Mouse (Mus musculus) frontal cortex, postnatal 10 days (tissue): Measurements from ENCODE around the gene Blmh.
"Not testable (repeated sequence)": the region's sequence is repeated elsewhere in the genome, so short reads cannot be mapped to it uniquely, and the experiment has no call there.

ENCODE experiments used
- DNase-seq, 2 experiments: peaks; one replicate each; pipeline ENCODE4 v3.0.0; 2022; ENCODE audit warnings: low spot score in 2 of 2, mixed read lengths in 1 of 2

Gene Blmh

DNA sequence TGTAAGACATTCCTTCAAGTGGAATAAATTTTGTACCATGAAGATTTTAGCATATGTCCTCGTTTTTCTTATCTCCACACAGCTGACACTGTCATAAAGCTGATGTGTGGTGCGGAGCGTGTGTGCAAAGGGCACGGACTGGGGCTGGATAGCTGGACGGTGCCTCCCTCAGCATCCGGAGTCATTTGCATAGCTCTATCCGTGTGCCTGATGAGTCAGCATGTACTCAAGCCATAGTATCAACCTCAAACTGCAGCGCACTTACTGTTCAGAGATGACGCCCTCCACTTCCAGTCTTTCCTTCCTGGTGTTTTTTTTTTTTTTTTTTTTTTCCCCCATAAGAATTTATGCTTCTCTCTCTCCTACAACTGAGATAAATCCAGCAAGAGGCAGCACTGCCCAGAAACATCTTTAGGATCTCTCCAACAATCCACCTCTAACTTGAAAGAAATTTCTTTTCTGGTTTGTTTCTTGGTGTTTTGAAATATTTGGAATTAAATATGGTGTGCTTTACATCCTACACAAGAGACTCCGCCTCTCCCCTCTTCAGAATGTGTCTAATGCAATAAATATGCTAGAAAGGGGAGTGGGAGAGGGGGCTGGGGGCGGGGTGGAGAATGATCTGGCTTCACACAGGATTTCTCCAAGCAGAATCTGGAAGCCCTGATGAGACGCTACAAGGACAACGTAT, 7.9 kb upstream of the Blmh start:
- DNase-seq: no peak

DNA sequence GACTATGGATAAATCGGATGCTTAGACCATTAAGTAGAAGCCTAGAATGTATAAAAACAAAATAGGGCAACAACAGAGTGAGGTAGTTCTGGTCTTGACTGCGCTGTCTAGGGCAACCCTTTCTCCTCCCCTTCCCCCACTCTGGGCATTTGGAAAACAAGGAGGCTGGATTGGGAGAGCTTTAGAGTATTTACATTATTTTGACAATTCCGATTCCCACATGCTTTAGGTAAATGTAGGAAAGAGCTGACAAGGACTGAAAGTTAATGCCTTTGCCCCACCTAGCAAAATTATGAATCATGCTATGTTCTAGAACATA, 7.4 kb upstream of the Blmh start:
- DNase-seq: no peak

DNA sequence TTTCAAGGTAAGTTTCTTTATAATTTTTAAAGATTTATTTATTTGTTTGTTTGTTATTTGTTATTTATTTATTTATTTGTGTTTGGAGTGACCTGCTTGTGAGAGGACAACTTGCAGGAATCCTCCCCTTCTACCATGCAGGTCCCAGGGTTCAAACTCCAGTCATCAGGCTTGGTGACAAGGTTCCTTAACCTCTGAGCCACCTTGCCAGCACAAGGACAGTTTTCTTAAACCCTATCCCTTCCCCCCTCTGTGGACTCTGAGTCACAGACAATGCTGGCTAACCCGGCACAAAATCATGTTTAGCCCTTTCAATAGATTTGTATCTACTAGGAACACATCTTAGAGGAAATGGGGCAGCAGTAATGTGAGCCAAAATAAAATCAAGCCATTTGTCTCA, 4.0 kb upstream of the Blmh start:
- no peak for DNase-seq

DNA sequence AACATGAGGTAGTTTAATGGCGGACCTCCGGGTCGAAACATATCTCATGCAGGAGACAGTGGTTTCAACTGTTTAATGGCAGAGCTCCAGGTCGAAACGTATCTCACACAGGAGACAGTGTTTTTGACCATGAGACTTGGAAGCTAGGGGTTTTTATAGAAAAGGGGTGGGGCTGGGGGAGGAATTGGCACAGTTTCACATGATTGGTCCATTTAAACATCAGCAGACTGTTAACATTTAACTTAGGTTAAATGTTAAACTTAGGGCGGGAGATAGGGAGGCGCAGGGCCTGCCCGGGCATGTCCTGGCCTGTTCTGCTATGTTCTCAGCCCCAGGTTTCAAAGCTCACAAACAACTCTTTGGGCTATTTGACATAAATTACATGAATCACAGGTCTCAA, 4.0 kb downstream of the Blmh start:
- not testable (repeated sequence) for DNase-seq

DNA sequence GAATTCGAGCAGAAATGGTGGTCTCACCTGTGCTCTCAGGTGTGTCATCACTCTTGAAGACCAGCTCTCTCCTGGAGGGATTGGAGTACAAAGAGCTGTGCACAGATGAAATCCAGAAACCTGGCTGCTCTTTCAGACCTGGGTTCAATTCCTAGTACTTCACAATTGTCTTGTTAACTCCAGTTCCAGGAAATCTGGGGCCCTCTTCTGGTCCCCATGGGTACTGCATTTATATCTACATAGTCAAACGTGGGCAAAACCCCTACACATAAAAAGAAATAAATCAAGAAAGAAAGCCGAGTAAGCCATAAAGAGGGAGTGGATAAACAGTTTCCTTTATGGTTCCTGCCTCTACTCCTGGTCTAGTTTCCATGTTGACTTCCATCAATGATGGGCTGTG, 8.6 kb downstream of the Blmh start:
- DNase-seq: no peak

DNA sequence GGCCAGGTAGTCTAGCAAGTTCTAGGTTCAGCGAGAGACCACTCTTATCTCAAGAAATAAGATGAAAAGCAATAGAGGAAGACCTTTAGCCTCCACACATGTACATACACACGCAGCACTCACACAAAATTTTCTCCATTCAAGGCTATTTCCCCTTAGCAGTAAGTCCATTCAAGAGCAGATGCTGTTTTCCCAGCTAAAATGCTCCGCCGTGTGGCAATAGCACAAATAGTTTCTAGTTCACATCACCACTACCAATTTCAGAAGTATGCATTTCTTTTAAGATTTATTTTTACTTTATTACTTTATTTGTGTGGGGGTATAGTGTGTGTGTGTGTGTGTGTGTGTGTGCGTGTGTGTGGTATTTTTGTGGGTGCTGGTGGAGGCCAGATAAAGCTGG, 12.0 kb downstream of the Blmh start:
- DNase-seq: no peak

DNA sequence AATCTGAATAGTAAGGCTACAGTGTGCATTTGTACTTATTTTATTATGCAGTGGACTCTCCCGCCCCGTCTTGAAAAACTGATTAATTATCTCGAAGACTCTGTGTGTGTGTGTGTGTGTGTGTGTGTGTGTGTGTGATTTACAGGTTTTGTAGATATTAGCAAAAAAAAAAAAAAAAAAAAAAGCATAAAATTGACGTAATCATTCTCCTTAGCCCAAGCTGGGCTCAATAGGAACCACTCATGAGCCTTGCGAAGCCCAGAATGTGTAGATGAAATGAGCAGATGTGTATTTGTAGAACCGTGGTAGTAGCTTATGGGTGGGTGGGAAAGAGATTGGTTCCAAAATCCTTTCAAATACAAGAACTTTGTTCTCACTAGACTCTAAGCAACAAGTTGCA, 20.2 kb downstream of the Blmh start:
- DNase-seq: no peak

DNA sequence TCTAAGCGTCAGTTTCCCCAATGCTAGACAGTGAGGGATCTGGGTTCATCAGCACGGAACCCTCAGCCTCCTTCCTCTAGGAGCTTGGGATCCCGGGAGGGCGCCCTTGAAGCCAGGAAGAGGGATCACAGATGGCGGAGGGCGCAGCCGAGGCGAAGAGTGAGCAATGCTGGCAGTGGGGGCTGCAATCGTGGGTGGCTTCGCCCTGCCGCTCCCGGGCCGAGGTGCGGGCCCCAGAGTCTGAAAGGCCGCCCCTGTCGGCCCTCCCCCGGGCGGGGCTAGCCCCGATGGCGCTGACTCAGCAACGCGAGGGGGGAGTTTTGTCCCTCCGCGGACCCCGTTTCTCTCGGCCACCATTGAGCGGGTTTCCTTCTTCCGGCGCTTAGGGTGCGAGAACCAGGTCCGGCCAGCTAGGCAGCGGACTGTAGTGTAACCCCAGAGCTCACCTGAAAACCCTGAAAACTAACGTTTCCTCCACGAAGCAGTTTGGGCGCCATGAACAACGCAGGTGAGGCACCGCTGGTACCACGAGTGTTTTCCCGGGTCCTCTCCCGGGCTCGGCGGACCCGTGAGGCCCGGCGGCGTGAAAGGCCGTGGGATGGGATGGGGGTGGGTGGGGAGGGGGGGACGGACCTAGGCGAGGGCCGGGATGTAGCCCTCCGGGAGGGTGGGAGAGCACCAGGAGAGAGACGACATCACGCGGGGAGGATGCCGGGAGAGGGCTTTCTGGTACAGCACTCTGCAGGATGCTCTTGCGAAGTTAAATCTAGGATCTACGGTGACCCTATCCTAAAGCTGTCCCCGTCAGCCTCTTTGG, 21.0 kb downstream of the Blmh start:
- DNase-seq: peak; percentile 87 to 92

DNA sequence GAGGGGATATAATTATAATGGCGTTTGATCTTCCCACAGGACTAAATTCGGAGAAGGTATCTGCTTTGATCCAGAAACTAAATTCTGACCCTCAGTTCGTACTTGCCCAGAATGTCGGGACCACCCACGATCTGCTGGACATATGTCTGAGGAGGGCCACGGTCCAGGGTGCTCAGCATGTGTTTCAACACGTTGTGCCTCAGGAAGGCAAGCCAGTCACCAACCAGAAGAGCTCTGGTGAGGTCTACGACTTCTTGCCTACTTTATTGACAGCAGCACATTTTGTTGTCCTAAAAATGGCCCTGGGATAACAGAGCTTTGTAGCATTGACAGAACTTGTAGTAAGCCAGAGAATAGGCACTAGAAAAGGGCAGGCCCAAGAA, 21.6 kb downstream of the Blmh start:
- peak in 1 of 2 experiments; percentile 8 for DNase-seq

DNA sequence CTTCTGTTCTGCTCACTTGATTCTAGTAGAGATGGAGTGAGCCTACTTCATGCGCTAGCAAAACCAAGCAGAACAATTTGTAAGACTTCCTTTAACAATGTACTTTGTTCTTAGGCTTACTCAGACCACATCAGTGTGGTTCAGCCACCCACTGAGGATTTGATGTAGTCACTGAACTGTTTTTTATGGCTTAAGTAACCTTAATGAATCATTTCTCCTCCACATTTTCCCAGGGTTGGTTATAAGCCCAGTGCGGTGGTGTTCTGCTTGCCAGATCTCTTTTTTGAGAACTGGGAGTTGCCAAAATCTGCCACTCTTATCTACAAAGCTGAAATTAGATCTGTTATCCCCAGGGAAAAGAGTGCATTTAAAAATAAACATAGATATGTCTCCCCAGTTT, 28.9 kb downstream of the Blmh start:
- no peak for DNase-seq

DNA sequence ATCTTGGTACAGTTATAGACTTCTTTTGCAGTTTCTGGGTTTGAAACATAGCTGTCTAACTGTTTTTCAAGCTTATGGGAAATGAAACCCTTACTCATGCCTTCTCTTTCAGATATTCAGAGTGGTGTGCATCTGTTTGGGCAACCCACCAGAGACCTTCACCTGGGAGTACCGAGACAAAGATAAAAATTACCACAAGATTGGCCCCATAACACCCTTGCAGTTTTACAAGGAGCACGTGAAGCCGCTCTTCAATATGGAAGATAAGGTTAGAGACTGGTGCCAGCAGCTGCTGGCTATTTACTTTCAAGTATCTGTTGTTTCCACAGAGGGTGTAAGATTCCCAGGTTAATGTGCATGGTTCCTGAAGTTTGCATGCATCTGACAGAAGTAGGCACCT, 41.1 kb downstream of the Blmh start:
- DNase-seq: no peak

DNA sequence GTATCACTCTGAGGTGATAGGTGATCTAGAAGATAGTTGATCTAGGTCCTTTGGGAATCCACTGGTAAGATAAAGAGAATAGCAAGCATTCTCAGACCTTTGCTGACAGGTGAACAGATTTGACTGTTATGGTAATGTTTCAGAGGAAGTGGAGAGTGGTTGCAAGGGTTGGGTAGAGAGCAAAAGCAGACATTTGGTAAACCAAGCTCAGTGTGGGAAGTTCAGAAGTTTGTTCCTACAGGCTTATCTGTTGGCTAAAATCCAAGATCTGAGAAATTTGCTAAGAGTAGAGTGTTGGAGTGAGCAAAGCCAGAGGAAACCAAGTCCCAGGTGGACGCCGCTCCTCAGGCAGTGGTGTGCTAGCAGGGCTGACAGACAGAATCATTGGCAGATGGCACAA, 45.7 kb downstream of the Blmh start:
- no peak for DNase-seq

DNA sequence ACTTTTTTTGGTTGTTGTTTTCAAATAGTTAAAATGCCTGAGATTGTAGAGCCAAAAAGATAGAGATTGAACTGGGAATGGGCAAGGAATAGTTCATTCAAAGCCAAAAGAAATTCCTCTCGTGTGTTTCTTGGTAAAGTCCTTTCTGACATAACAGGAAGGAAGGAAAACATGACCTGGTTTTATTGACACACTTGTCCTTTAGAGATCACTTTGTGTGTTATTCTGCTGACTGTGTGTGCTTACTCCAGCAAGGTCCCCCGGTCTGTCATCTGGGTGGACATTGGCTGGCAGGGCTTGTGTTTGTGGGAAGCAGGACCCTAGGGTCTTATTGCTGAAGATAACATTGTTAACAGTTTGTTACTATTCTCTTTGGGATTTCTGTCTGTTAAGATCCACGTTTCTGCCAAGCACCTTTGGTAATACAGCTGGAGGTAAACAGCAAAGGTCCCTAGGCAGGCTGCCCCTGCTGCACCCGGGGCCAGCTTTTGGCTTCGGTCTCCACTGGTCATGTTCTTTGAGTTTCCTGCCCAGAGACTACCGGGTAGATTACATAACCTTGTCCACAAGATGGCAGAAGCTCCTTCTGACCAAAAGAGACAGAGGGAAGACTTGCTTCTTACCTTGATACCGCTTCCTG, 50.2 kb downstream of the Blmh start:
- no peak for DNase-seq

DNA sequence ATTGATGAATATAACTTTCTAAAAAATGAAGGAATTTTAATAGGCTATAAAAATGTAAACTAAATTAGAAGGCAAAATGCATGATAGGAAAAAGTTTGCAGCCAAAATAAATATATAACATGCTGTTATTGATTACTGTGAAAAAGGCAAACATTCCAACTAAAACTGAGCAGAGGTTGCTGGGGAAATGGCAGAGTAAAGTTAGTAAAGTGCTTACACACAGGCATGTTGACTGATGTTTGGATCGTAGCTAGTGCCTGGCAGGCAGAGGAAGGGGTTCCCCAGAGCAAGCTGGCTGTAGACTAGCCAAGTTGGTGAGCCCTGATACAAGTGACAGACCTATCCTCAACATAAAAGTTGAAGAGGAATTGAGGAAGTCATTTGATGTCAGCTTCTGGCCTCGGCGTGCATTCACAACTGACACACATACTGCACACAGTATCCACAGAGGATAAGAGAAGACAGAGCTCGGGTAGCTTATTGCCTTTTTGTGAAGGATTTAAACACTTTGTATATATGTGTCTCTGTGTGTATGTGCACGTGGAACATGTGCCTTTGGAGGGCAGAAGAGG, 57.0 kb downstream of the Blmh start:
- DNase-seq: no peak

DNA sequence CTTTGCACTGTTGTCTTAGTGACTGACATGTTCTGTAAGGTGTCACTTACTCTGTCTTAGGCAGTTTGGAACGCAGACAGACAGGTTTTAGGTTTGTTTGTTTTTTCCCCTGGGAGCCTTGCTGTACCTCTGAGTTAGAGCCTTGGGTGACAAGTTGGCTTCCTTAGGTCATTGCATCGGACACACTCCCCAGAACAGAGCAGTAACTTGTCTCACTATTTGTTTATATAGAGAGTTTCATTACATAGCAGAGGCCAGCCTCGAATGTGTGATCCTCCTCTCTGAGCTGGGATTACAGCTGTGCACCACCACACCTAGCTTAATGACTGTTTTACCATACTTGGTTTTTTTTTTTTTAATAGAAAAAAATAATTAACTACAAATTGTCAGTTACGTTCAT, 57.8 kb downstream of the Blmh start:
- no peak for DNase-seq

DNA sequence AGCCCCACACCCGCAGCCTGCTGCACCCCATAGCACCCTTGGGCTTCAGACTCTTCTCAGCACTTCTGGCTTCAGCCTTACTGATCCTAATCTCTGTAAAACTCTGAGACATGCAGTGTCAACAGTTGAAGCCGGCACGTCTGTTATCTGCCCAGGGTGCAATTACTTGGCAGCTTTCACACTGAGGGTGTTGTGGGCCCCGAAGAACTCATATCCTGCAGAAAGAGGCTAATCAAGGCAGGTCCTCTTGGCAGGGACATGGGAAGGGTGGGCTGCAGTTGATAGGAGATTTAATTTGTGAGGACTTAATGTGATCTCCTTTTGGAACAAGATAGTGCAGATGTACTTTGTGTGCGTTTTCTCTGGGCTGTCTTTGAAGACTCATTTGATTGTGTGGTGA, 59.0 kb downstream of the Blmh start:
- no peak for DNase-seq

DNA sequence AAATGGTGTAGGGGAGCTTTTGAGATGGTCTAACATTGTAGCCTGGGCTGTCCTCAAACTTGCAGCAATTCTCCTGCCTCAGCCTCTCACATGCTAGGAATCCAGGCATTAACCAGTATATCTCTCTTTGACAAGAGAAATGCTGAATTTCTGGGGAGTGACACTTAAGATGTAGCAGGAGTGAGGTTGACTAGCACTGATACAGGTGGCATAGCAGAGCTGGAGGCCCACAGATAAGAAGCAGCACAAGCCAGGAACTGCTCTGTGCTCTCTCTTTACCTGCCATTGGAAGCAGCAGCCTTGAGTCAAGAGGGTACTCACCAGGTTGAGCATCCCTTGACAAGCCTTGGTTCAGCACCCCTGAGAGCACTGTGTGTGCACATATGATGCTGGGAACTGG, 59.6 kb downstream of the Blmh start:
- DNase-seq: no peak

DNA sequence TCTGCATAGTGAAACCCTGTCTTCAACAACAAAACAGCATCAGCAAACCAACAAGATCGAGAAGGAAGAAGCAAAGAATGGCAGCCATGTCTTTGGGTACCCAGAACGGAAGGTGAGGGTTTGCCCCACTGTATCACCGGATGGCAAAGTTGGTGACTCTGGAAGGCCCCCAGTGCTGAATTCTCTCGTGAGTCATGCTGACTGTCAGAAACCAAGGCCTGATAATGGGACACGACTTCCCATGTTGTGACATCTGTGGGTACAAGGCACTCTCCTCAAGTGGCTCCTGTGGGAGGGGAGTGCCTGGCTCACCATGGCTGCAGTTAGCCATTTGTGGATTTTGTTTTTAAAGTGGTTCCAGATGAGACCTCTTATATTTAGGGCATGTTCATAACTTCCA, 66.2 kb downstream of the Blmh start:
- no peak for DNase-seq

DNA sequence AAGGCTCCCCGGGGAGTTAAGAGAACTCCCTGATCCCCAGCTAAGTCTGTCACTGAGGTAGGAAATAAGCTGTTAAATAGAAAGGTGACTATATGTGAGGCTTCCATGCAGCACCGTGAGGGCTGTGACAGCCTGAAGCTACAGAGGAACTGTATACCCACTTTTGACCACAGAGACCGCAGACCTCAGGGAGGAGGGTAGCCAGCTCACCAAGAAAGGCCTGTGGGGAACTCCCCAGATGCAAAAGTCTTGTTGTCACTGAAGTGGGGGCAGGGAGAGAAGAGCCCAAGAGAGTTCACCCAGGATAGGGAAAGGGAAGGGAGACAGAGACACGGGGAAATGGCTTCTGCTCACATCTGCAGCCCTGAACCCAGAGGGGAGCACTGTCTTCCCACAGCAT, 68.3 kb downstream of the Blmh start:
- DNase-seq: no peak

DNA sequence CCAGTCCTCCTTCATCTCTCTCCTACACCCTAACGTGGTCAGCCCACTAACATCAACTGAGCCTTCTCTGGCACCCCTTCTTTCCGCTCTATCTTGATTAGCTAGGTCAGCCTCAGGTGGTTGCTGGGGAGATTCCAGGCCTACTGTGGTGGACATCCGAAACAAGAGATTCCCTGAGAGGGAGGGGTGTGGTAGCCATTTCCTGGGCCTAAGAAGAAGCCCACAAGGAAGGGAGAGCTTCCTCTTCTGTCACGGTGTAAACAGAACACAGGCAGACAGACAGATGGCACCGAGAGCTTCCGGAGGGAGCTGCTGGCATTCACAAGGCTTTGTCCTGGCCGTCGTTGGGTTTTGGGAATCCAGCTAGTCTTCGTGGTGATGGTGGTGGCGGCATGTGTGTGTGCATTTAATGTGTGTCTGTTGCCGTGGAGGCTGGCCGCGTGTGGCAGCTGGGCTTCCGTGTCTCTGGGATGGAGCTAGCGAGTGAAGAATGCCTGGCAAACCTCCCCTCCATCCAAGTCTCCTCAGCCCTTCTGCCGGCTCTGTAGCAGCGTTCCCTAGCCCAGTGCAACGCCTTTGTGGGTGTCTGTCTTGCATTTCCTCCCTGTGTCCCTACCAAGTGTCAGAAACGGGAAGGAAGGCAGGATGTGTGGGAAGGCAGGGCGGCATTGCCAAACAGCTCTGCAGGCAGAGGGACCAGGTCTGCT, 71.5 kb downstream of the Blmh start:
- DNase-seq: no peak

DNA sequence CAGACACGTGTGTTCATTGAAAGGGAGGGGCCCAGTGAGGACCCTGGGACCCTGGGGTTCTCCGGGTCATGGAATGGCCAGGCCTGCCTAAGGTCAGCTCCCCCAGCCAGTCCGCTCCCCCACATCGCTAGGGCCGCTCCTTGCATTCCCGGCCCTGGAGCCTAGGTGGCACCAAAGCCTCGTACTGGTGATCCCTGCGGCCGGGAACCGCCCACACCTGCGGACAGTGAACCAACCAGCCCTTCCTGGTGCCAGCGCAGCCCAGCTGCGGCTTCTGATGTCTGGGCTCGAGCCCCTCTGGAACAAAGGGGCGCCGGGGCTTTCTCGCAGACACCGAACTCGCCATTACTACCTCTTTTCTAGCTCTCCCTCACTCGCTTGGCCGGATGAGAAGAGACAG, 72.7 kb downstream of the Blmh start:
- peak; percentile 21 to 56 for DNase-seq
